Mouse (Mus musculus) CH12.LX (cell line): Measurements from ENCODE around the gene Olfr693. TPM values are rescaled to one million over a fixed set of nuclear protein-coding genes. Genes with fewer than 3 reads are reported as not detected.

Experiments used
- DNase-seq: peaks from one replicate; pipeline ENCODE4 v3.0.0-alpha.2; 2013; ENCODE audit errors: extremely low read depth
- H3K27ac ChIP-seq: 2 replicates; pipeline ENCODE4 v1.5.1; 2012; ENCODE audit warnings: low read depth, mild to moderate bottlenecking, control low read depth, moderate library complexity; ENCODE audit not compliant: insufficient read depth
- H3K27me3 ChIP-seq: replicated peaks from 2 replicates; pipeline ENCODE3; 2012; ENCODE audit warnings: inconsistent platforms
- H3K36me3 ChIP-seq, 2 experiments: replicated peaks in 1 of 2; 2 replicates each; pipeline versions ENCODE3 to v1.6.1; 2012; ENCODE audit warnings: inconsistent platforms in 1 of 2, low read length in 1 of 2, mild to moderate bottlenecking in 1 of 2, mixed read lengths in 1 of 2, moderate library complexity in 1 of 2; ENCODE audit not compliant: control insufficient read depth in 1 of 2, insufficient read depth in 1 of 2
- H3K4me1 ChIP-seq, 2 experiments: 2 replicates each; pipeline ENCODE4 v1.6.1; 2012; ENCODE audit warnings: inconsistent platforms in 1 of 2, moderate library complexity in 1 of 2; ENCODE audit not compliant: insufficient read depth in 2 of 2, control insufficient read depth in 1 of 2
- H3K4me2 ChIP-seq: 2 replicates; pipeline ENCODE4 v1.6.1; 2012; ENCODE audit warnings: low read depth, mild to moderate bottlenecking, control low read depth; ENCODE audit not compliant: poor library complexity, insufficient read depth, severe bottlenecking
- H3K4me3 ChIP-seq, 3 experiments: fragments of 150-350 bp in 1 of 3; sonication (generic) in 1 of 3; replicated peaks in 1 of 3; 2 replicates each; pipeline versions ENCODE3 to v1.5.1; 2011 to 2012; ENCODE audit warnings: low read depth in 2 of 3, low read length in 2 of 3, mild to moderate bottlenecking in 2 of 3, moderate library complexity in 2 of 3, control low read depth in 1 of 3, improper control_type of control experiment in 1 of 3, inconsistent platforms in 1 of 3, mixed read lengths in 1 of 3; ENCODE audit not compliant: poor library complexity in 1 of 3
- H3K79me2 ChIP-seq: replicated peaks from 2 replicates; pipeline ENCODE4 v1.6.1; 2012; ENCODE audit warnings: mild to moderate bottlenecking, moderate library complexity; ENCODE audit not compliant: control insufficient read depth, poor library complexity, insufficient read depth, severe bottlenecking; ENCODE audit errors: extremely low read depth
- H3K9ac ChIP-seq: 2 replicates; pipeline ENCODE4 v1.6.1; 2012; ENCODE audit warnings: low read depth, mild to moderate bottlenecking, control low read depth, moderate library complexity; ENCODE audit not compliant: insufficient read depth
- H3K9me3 ChIP-seq: replicated peaks from 2 replicates; pipeline ENCODE3; 2012; ENCODE audit warnings: low read length, inconsistent platforms, mixed read lengths
- BHLHE40 ChIP-seq: IDR thresholded peaks from 2 replicates; pipeline ENCODE4 v1.6.1; 2011; ENCODE audit warnings: mild to moderate bottlenecking, low read depth, low read length, improper control_type of control experiment
- CTCF ChIP-seq, 2 experiments: IDR thresholded peaks in 1 of 2; conservative IDR thresholded peaks in 1 of 2; 2 replicates each; pipeline ENCODE4 v1.5.1; 2011 to 2012; ENCODE audit warnings: low read depth in 2 of 2, low read length in 2 of 2, improper control_type of control experiment in 1 of 2, inconsistent platforms in 1 of 2, mild to moderate bottlenecking in 1 of 2, moderate library complexity in 1 of 2
- E2F4 ChIP-seq: IDR thresholded peaks from 2 replicates; pipeline ENCODE4 v1.6.1; 2011; ENCODE audit warnings: low read depth, low read length, improper control_type of control experiment; ENCODE audit not compliant: insufficient replicate concordance
- ELF1 ChIP-seq: IDR thresholded peaks from 2 replicates; pipeline ENCODE4 v1.6.1; 2014; ENCODE audit warnings: low read depth, mild to moderate bottlenecking, inconsistent platforms, low read length, improper control_type of control experiment
- EP300 ChIP-seq: IDR thresholded peaks from 2 replicates; pipeline ENCODE4 v1.6.1; 2011; ENCODE audit warnings: low read length, improper control_type of control experiment
- ETS1 ChIP-seq: conservative IDR thresholded peaks from 2 replicates; pipeline ENCODE4 v1.6.1; 2012; ENCODE audit warnings: low read depth, mild to moderate bottlenecking, inconsistent platforms, low read length, improper control_type of control experiment, moderate library complexity
- HCFC1 ChIP-seq: IDR thresholded peaks from 2 replicates; pipeline ENCODE4 v1.6.1; 2012; ENCODE audit warnings: low read depth, mild to moderate bottlenecking, inconsistent platforms, low read length, improper control_type of control experiment
- JUN ChIP-seq: IDR thresholded peaks from 2 replicates; pipeline ENCODE4 v1.6.1; 2011; ENCODE audit warnings: low read depth, mild to moderate bottlenecking, low read length, improper control_type of control experiment, moderate library complexity; ENCODE audit not compliant: insufficient read depth
- JUND ChIP-seq: conservative IDR thresholded peaks from 2 replicates; pipeline ENCODE4 v1.6.1; 2011; ENCODE audit warnings: low read depth, low read length, improper control_type of control experiment
- KAT2A ChIP-seq: IDR thresholded peaks from 2 replicates; pipeline ENCODE4 v1.6.1; 2012; ENCODE audit warnings: low read length, improper control_type of control experiment, inconsistent platforms; ENCODE audit not compliant: insufficient replicate concordance
- MAFK ChIP-seq: IDR thresholded peaks from 2 replicates; pipeline ENCODE4 v1.6.1; 2011; ENCODE audit warnings: low read length, improper control_type of control experiment; ENCODE audit not compliant: insufficient replicate concordance
- MAX ChIP-seq: IDR thresholded peaks from 2 replicates; pipeline ENCODE4 v1.6.1; 2011; ENCODE audit warnings: low read length, improper control_type of control experiment
- MAZ ChIP-seq: IDR thresholded peaks from 2 replicates; pipeline ENCODE4 v1.6.1; 2012; ENCODE audit warnings: low read depth, mild to moderate bottlenecking, inconsistent platforms, low read length, improper control_type of control experiment, moderate library complexity
- MXI1 ChIP-seq: IDR thresholded peaks from 2 replicates; pipeline ENCODE4 v1.6.1; 2011; ENCODE audit warnings: mild to moderate bottlenecking, low read depth, low read length, improper control_type of control experiment
- MYC ChIP-seq: IDR thresholded peaks from 2 replicates; pipeline ENCODE4 v1.6.1; 2011; ENCODE audit warnings: low read depth, mild to moderate bottlenecking, improper control_type of control experiment, low read length
- NELFE ChIP-seq: IDR thresholded peaks from 2 replicates; pipeline ENCODE4 v1.6.1; 2011; ENCODE audit warnings: low read depth, low read length, improper control_type of control experiment
- POLR2A ChIP-seq: IDR thresholded peaks from 2 replicates; pipeline ENCODE4 v1.6.1; 2011; ENCODE audit warnings: low read depth, mild to moderate bottlenecking, improper control_type of control experiment, low read length
- POLR2AphosphoS2 ChIP-seq: IDR thresholded peaks from 2 replicates; pipeline ENCODE4 v1.6.1; 2011; ENCODE audit warnings: low read depth, low read length, improper control_type of control experiment
- RAD21 ChIP-seq: IDR thresholded peaks from 2 replicates; pipeline ENCODE4 v1.6.1; 2011; ENCODE audit warnings: low read depth, mild to moderate bottlenecking, low read length, improper control_type of control experiment, moderate library complexity
- SMC3 ChIP-seq: IDR thresholded peaks from 2 replicates; pipeline ENCODE4 v1.6.1; 2011; ENCODE audit warnings: low read depth, low read length, improper control_type of control experiment
- TBP ChIP-seq: conservative IDR thresholded peaks from 2 replicates; pipeline ENCODE4 v1.6.1; 2011; ENCODE audit warnings: low read depth, low read length, improper control_type of control experiment
- TCF12 ChIP-seq: IDR thresholded peaks from 2 replicates; pipeline ENCODE4 v1.6.1; 2014; ENCODE audit warnings: low read depth, mild to moderate bottlenecking, inconsistent platforms, low read length, improper control_type of control experiment
- USF2 ChIP-seq: conservative IDR thresholded peaks from 2 replicates; pipeline ENCODE4 v1.6.1; 2011; ENCODE audit warnings: low read depth, low read length, improper control_type of control experiment
- ZC3H11A ChIP-seq: IDR thresholded peaks from 2 replicates; pipeline ENCODE4 v1.6.1; 2012; ENCODE audit warnings: low read depth, mild to moderate bottlenecking, inconsistent platforms, low read length, improper control_type of control experiment
- ZKSCAN1 ChIP-seq: IDR thresholded peaks from 2 replicates; pipeline ENCODE4 v1.6.1; 2012; ENCODE audit warnings: low read depth, inconsistent platforms, low read length, improper control_type of control experiment, borderline replicate concordance
- dilution Hi-C: fragments of 300-500 bp; cut with MboI; formaldehyde crosslinking; loops from 2 replicates; pipeline ENCODE4 v1.14.3; 2020; ENCODE audit warnings: low sequenced_read_pairs; ENCODE audit not compliant: extremely low pct_unique_long_range_greater_than_20kb, extremely low pct_ligation_motif_present
- in situ Hi-C: fragments of 300-500 bp; cut with MboI; formaldehyde crosslinking; loops from 3 replicates; pipeline ENCODE4 v1.14.3; 2019; ENCODE audit warnings: low sequenced_read_pairs, low pct_ligation_motif_present, low pct_unique_long_range_greater_than_20kb, mixed read lengths
- polyA plus RNA-seq: library from polyadenylated mRNA; unstranded; fragments of >175 nt; gene quantifications from 2 replicates; pipeline ENCODE4 v1.2.1, GENCODE M21; 2012; ENCODE audit warnings: low read depth; ENCODE audit not compliant: insufficient read length
- total RNA-seq, 2 experiments: library from RNA; depleted of rRNA; stranded (reverse); fragments of 300-350 nt in 1 of 2; fragments of >200 nt in 1 of 2; gene quantifications; 2 replicates each; pipeline ENCODE4 v1.2.3; 2012 to 2014

Gene Olfr693
- total and polyA plus RNA-seq, 3 experiments = not detected

- H3K79me2 ChIP-seq = no peaks in the 10 kb centered on the region
- peaks cover 7 to 53% of the 10 kb centered on the region in 2 experiments; a peak in 3 of 4 replicates for H3K4me1 ChIP-seq
- no peak for DNase-seq
- H3K27me3 ChIP-seq = no peaks in the 10 kb centered on the region
- H3K27ac ChIP-seq = no peak overlapping the region
- no peaks in the 10 kb centered on the region for H3K36me3 ChIP-seq
- H3K9me3 ChIP-seq = no peaks in the 10 kb centered on the region
- no peak overlapping the region for H3K9ac ChIP-seq
- in situ Hi-C loops (no loop called here), dilution Hi-C loops (no loop called here)
- TF ChIP-seq HCFC1 (no peak), CTCF (conservative IDR thresholded peaks at IDR 0.05 in 1 of 2, IDR thresholded peaks at IDR 0.05 in 1 of 2; ENCODE audit: low read depth in 2 of 2, low read length in 2 of 2) (no peak), TBP (no peak), ZC3H11A (no peak), USF2 (no peak), EP300 (no peak), MAFK (no peak), SMC3 (no peak), E2F4 (no peak), BHLHE40 (no peak), ETS1 (no peak), JUND (no peak), MAX (no peak), ZKSCAN1 (no peak), KAT2A (no peak), MAZ (no peak), RAD21 (no peak), TCF12 (no peak)
- H3K4me3 ChIP-seq = no peak overlapping the region
- no peak overlapping the region for H3K4me2 ChIP-seq
Observed at GRCm38 (mm10) chr7:106649774-106650173, 30.6 kb downstream of the Olfr693 start.

- Histone ChIP-seq H3K4me3 (no peak overlapping the region), H3K9me3 (no peaks in the 10 kb centered on the region), H3K9ac (no peak overlapping the region), H3K79me2 (no peaks in the 10 kb centered on the region; the same call in 1 of the 2 replicates), H3K27ac (no peak overlapping the region), H3K4me2 (no peak overlapping the region; the same call in 1 of the 2 replicates), H3K4me1 (peaks cover 2 to 29% of the 10 kb centered on the region in 2 experiments; a peak in 2 of 4 replicates), H3K27me3 (no peaks in the 10 kb centered on the region), H3K36me3 (no peaks in the 10 kb centered on the region)
- dilution Hi-C loops = no loop called here
- TF ChIP-seq TCF12 (no peak), EP300 (no peak), E2F4 (no peak), NELFE (no peak), MYC (no peak), ELF1 (no peak), BHLHE40 (no peak), MAZ (no peak), USF2 (no peak), MAX (no peak), POLR2AphosphoS2 (no peak), JUN (no peak), ZC3H11A (no peak), POLR2A (no peak), KAT2A (no peak), MXI1 (no peak), HCFC1 (no peak), RAD21 (no peak)
- DNase-seq = no peak
- in situ Hi-C loops = no loop called here
Observed at GRCm38 (mm10) chr7:106645261-106645660, 35.1 kb downstream of the Olfr693 start.
